Mouse (Mus musculus) embryo, embryonic 10 days (tissue): ENCODE data around the gene Nphs2.
A peak's percentile ranks its signal among the peaks of the same experiment; 100 is the strongest.
"Not testable (repeated sequence)": the region's sequence is repeated elsewhere in the genome, so short reads cannot be mapped to it uniquely, and the experiment has no call there.

Experiments used
- DNase-seq: peaks from one replicate; pipeline ENCODE4 v3.0.0-alpha.2; 2015; ENCODE audit warnings: low spot score

Gene Nphs2

GRCm38 (mm10) chr1:156310630-156311029, at the start of gene Nphs2:
Nphs2 (plus strand) TSS chr1:156310727.
- peak; percentile 24 for DNase-seq

- DNase-seq, result peak; percentile 72
These were observed 47.2 kb upstream of the Nphs2 start for GRCm38 (mm10) chr1:156263352-156263751.

GRCm38 (mm10) chr1:156263946-156264345, 46.6 kb upstream of the Nphs2 start:
- no peak for DNase-seq

GRCm38 (mm10) chr1:156268546-156268945, 42.0 kb upstream of the Nphs2 start:
- DNase-seq, result not testable (repeated sequence)

GRCm38 (mm10) chr1:156270471-156270870, 40.1 kb upstream of the Nphs2 start:
- no peak for DNase-seq

GRCm38 (mm10) chr1:156271654-156272053, 38.9 kb upstream of the Nphs2 start:
- no peak for DNase-seq

GRCm38 (mm10) chr1:156273647-156274046, 36.9 kb upstream of the Nphs2 start:
- no peak for DNase-seq

- DNase-seq, result no peak
These were observed 30.4 kb upstream of the Nphs2 start for GRCm38 (mm10) chr1:156280131-156280530.

- no peak for DNase-seq
These were observed 26.3 kb upstream of the Nphs2 start for GRCm38 (mm10) chr1:156284207-156284606.

GRCm38 (mm10) chr1:156284851-156285540, 25.5 kb upstream of the Nphs2 start:
- no peak for DNase-seq

- no peak for DNase-seq
These were observed 25.0 kb upstream of the Nphs2 start for GRCm38 (mm10) chr1:156285541-156285896.

- no peak for DNase-seq
These were observed 21.8 kb upstream of the Nphs2 start for GRCm38 (mm10) chr1:156288556-156289221.

- not testable (repeated sequence) for DNase-seq
These were observed 21.3 kb upstream of the Nphs2 start for GRCm38 (mm10) chr1:156289222-156289587.

- DNase-seq, result no peak
These were observed 20.5 kb upstream of the Nphs2 start for GRCm38 (mm10) chr1:156290016-156290415.

GRCm38 (mm10) chr1:156302911-156303749, 7.4 kb upstream of the Nphs2 start, which contains the start of gene Tdrd5:
Tdrd5 (minus strand) TSS chr1:156303664.
- DNase-seq, result peak; percentile 57

- DNase-seq, result no peak
These were observed 1.9 kb upstream of the Nphs2 start for GRCm38 (mm10) chr1:156308595-156308994.

GRCm38 (mm10) chr1:156323126-156323525, 12.6 kb downstream of the Nphs2 start:
- no peak for DNase-seq

- no peak for DNase-seq
These were observed 30.3 kb downstream of the Nphs2 start for GRCm38 (mm10) chr1:156340847-156341246.

- DNase-seq, result no peak
These were observed 33.9 kb downstream of the Nphs2 start for GRCm38 (mm10) chr1:156344433-156344832.

- DNase-seq, result no peak
These were observed 35.1 kb downstream of the Nphs2 start for GRCm38 (mm10) chr1:156345633-156346032.

GRCm38 (mm10) chr1:156349031-156349430, 38.5 kb downstream of the Nphs2 start:
- DNase-seq, result no peak

GRCm38 (mm10) chr1:156350441-156350840, 39.9 kb downstream of the Nphs2 start:
- no peak for DNase-seq

- no peak for DNase-seq
These were observed 41.9 kb downstream of the Nphs2 start for GRCm38 (mm10) chr1:156352466-156352865.
